Mouse (Mus musculus) cerebellum, postnatal 10 days (tissue): ENCODE results near the gene Gbp8.
A peak's percentile ranks its signal among the peaks of the same experiment; 100 is the strongest.
"Not testable (repeated sequence)": the region's sequence is repeated elsewhere in the genome, so short reads cannot be mapped to it uniquely, and the experiment has no call there.

Source experiments
- DNase-seq, 2 experiments: peaks; one replicate each; pipeline ENCODE4 v3.0.0; 2021; ENCODE audit warnings: mixed read lengths in 2 of 2

The Gbp8 gene

DNA sequence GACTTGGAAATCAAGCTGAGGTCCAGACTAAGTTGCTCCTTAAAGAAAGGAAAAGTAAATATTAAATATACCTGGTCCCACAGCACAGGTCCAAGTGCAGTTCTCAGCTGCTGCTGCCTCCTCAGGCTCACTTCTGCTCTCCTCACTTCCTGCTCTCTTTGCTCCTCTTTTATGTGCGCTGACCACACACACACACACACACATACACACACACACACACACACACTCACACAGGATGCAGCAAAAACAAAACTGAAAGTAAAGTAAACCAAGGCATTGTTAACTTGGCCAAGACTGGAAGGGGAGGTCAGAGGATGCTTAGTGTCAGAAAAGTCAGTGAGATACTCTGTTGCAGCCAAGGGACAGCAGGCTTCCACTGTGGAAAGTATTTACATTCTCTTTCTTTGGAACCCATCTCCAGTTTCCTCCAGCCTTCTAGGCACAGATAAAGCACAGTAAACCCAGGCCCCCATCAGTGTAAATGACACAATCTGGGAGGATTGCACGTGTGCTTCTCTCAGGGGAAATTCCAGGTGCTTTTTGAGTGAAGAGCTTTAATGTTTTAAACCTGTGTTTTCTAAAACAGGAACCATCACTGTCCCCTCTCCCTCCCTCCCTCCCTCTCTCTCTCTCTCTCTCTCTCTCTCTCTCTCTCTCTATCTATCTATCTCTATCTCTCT, at the start of gene Gbp8, which contains the start of the genes Gbp9 and Gbp4:
TSS of gene Gbp8 (minus strand) at position 132 of the 680 bp plus-strand sequence.
TSS of gene Gbp9 (minus strand) at position 131 of the 680 bp plus-strand sequence.
TSS of gene Gbp4 (minus strand) at position 178 of the 680 bp plus-strand sequence.
- not testable (repeated sequence) for DNase-seq

DNA sequence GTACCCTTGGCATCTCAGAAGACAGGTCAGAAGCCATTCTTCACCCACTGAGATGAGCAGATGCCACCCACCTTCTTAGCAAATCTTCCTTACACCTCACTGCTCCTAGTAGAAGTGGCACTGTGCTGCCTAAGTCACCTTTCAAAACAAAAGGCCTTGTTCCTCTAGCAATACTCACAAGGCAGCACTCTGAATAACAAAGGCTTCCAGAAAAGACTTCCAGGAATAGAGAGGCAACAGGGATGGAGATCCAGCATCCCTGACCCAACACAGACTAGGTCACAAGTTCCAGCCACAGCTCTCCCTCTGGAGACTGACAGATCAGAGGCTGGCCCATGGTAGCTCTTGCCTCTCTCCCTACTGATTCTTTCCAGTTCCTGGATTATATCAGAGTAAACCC, 42.1 kb upstream of the Gbp8 start:
- no peak for DNase-seq

GRCm38 (mm10) chr5:105156582-105156981, 17.2 kb upstream of the Gbp8 start:
- no peak for DNase-seq

GRCm38 (mm10) chr5:105154049-105154448, 14.7 kb upstream of the Gbp8 start:
- no peak for DNase-seq

- not testable (repeated sequence) for DNase-seq
Measured at GRCm38 (mm10) chr5:105148062-105148461, 8.7 kb upstream of the Gbp8 start.

GRCm38 (mm10) chr5:105146447-105146846, 7.1 kb upstream of the Gbp8 start:
- DNase-seq = no peak

DNA sequence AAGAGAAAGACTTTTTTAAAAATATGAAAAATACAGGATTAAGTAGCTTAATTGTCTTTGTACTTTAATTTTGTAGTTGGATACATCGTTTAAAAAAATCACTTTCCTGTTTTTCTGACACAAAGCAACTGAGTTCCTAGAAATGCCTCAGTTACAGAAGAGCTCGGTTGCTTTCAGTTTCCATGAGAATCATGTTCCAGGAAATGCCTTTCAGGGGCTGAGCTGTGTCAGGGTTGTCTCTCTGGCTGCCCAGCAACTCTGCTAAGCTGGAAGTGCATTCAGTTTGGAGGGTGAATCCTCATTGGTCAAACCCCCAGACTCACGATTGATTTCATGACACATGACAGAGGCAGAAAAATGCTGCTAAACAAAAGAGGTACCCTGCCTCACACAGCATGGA, 6.4 kb upstream of the Gbp8 start:
- not testable (repeated sequence) for DNase-seq

DNA sequence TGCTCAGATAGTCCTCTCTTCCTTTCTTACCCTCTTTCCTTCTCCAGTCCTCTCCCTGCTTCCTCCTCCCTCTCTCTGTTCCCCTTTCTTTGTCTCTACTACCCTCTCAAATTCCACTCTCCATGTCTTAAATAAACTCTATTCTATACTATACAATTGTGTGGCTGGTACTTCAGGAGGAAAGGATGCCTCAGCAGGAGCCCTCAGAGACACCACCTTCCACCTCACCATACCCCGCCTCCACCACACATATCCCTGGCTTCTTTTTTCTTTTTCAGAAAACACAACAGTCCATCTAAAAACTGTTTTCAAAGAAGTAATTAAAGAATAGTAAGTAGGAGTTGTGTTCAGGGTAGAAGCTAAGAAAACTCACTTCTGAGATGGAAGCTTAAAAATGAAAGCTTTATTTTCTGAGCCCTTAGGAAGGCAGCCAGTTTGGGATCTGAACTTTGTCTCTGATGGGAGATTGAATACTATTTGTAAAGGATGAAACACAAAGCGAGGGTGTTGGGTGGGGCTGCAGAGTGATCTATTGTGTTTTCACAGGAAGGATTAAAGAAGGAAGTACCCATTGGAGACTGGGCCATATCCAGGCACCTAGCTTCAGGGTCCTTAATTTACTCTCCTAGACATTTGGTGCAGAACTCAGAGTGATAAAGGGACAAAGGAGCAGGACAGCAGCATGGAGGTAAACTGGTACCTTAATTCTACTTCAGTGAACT, 910 bp upstream of the Gbp8 start:
- DNase-seq = not testable (repeated sequence)

- DNase-seq = no peak
Measured at GRCm38 (mm10) chr5:105138906-105139305, 434 bp downstream of the Gbp8 start.

DNA sequence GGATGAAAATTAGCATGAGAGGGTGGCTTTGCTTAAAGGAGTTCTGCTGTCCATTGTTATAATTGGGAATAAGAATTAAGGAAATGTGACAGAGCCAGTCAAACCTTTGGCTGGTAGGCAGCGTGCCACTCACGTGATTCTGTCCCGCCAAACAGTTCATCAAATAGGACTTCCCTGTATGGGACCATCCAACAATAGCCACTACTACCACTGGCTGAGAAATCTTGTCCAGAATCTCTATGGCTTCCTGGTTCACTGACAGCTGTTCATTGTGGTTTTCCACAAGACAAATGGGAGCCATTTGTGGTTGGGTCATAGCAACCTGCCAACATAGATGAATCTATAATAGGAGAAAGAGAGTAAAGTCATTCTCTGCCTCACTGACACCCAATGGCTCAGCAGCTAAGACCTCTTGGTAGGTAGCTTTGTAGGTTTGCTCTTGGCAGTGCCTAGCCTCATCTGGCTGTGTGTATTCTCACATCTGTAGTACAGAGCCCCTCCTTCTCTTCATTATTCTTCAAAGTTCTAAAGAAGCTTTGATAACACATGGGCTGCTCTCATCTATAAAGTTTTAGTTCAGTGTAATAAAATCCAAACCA, 2.5 kb downstream of the Gbp8 start:
- DNase-seq = not testable (repeated sequence)

DNA sequence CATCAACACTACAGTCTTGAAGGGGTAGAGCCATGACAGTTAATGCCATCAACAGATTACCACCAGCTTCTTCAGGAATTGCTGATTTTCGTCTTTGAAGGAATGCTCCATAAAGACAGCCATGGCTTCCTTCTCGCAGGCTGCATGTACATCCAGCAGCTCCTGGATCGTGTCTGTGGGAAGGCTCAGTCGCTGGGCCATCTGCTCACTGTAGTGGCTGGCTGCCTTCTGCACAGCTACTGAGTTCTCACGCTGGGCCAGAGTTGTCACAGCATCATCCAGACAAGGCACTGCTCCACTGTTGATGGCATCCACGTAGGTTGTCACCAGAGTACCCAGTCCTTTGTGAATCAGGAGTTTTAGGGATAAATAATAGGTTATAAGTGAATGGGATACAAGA, 17.6 kb downstream of the Gbp8 start:
- peak; percentile 27 to 52 for DNase-seq

DNA sequence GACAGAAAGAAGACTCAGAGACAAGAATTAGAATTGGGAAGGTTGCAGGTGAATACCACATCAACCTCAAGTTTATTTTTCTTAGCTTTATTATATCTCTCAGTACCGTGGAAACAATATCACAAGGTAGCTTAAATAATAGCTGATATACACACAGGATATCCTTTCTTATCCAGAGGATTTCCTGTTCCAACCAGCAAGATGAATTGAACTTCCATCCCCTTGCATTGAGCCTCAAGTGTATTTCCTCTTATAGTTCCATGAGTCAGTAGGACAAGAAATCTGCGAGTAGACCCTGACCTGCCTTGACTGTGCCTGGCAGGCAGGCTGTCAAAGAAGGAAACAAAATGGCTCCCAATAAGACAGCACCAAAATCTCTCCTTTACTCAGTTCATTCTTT, 23.6 kb downstream of the Gbp8 start:
- DNase-seq = no peak

GRCm38 (mm10) chr5:105114696-105115095, 24.6 kb downstream of the Gbp8 start:
- DNase-seq = no peak

DNA sequence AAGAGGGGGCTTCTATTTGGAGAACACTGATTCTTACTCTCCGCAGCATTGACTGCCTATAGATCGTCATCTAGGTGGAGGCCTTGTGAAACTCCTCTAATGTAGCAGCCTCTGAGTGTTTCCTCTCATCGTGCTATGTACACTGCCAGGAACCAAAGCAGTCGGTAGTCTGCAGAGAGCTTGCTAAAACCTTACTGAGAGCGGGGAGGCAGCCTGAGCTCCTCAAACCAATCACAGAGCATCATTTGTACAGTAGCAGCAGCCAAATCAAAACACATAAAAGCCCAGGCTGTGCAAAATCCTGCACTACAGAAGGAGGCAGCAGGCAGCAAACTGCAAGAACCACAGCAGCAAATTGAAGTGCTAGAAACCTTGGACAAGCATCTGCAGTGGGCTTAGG, 25.7 kb downstream of the Gbp8 start:
- DNase-seq = no peak

DNA sequence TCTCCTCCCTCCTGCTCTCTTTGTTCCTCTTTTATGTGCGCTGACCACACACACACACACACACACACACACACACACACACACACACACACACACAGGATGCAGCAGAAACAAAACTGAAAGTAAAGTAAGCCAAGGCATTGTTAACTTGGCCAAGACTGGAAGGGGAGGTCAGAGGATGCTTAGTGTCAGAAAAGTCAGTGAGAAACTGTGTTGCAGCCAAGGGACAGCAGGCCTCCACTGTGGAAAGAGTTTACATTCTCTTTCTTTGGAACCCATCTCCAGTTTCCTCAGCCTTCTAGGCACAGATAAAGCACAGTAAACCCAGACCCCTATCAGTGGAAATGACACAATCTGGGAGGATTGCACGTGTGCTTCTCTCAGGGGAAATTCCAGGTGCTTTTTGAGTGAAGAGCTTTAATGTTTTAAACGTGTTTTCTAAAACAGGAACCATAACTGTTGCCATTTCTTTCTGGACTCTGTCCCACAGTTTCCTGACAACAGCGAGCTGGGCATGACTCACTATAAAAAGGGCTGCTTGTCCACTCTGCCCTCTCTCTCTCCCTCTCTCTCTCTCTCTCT, 29.0 kb downstream of the Gbp8 start:
- peak in 1 of 2 experiments; percentile 2 for DNase-seq

DNA sequence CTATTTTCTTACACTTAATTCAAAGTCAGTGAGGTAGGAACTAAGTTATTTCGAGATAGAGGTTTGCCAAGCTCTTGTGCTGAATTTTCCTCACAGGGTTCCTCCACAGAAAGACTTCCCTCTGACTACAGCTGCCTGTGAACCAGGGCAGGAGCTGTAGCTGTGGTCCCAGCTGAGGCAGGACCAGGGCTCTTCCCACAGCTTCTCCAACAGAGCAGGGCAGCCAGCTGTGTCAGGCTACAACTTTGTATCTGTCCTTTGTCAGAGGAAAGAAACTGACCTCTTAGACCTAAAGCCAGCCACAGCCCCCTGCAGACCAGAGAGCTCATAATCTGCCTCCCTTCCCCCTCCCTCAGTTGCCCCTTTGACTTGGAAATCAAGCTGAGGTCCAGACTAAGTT, 29.6 kb downstream of the Gbp8 start:
- not testable (repeated sequence) for DNase-seq

GRCm38 (mm10) chr5:105105689-105106088, 33.7 kb downstream of the Gbp8 start:
- DNase-seq = not testable (repeated sequence)

- no peak for DNase-seq
Measured at GRCm38 (mm10) chr5:105081900-105082299, 57.4 kb downstream of the Gbp8 start.

DNA sequence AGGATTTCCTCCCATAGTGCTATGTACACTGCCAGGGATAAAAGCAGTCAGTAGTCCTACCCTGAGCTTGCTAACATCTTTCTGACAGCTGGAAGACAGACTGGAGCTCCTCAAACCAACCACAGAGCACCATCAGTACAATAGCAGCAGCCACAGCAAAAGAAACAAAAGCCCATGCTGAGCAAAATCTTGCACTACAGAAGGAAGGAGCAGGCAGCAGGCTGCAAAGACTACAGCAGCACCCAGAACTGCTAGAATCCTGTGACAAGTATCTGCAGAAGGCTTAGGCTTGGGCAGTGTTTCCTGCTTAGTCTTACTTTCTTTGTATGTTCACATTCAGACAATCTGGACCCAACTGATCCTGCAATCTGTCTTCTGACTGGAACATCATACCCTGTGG, 71.0 kb downstream of the Gbp8 start:
- not testable (repeated sequence) for DNase-seq

DNA sequence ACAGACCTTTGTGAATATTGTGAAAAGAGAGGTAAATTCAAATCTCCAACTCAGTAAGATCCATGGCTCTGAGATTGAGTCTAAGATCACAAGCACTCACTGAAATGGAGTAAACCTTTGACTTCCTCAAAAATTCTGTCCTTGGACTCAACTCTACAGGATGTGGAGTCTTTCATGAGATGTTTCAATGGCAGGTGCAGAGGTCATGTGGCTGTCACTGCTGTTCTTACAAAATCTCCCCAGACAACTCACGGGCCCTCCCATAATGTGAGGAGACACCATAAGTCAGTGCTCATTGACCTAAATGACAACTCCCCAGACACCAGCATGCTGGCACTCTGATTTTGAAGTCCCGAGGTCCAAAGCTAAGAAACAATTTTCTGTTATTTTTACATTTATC, 74.9 kb downstream of the Gbp8 start:
- DNase-seq = not testable (repeated sequence)

DNA sequence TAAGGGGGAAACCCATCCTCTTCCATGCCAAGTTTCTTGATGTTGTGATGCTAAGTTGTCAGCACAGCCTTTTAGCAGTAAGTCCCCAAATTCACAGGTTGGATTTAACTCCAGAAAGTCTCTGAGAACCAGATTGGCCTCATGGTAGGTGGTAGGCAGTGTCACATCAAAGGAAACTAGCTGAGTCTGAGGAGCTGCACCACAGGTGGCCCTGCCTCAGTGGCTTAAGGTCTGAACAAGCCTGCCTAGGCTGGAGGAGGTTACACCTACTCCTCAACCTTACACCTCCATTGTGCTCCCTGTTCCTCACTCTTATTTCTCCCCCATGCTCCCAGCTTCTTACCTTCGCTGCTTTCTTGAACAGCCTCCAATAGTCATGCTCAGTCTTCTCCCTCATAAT, 76.0 kb downstream of the Gbp8 start:
- DNase-seq = no peak

- DNase-seq = not testable (repeated sequence)
Measured at GRCm38 (mm10) chr5:105062403-105062802, 76.9 kb downstream of the Gbp8 start.

DNA sequence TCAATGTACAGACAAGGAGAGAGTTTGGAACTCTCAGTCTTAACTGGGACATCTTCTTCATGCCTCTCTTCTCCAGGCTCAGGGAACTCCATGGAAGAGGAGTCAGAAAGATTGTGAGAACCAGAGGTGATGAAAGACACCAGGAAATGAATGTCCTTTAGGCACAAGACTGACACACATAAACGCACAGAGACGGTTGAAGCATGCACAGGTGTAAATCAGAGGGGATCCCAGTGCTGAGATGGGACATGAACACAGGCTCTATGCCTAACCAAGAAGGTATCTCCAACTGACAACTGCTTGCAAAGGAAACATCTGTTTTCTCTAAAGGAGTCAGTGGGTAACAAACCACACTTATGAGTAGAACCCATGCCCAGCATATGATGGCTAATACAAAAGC, 79.1 kb downstream of the Gbp8 start:
- DNase-seq = no peak
